Mouse (Mus musculus): ENCODE data around the gene Ulbp1. TPM values are rescaled to one million over a fixed set of nuclear protein-coding genes. Genes with fewer than 3 reads are reported as not detected.
"Not testable (repeated sequence)": the region's sequence is repeated elsewhere in the genome, so short reads cannot be mapped to it uniquely, and the experiment has no call there.

The Ulbp1 gene
- 0.69 and 0.93 TPM in 2 replicates for polyA plus RNA-seq (2012; rRNA removed)

GRCm38 (mm10) chr10:7473197-7473889 is at the start of gene Ulbp1:
TSS of gene Ulbp1 (minus strand) at chr10:7473638.
- 34% methylated on average over 13 of the region's 13 CpGs for WGBS
- no peak for DNase-seq (ENCODE audit: low read depth, low spot score)

GRCm38 (mm10) chr10:7498180-7498579 is 24.7 kb upstream of the Ulbp1 start:
- not testable (repeated sequence) for DNase-seq (ENCODE audit: low read depth, low spot score)
- WGBS, result 26% methylated on average over 1 of the region's 1 CpGs

- DNase-seq (ENCODE audit: low read depth, low spot score), result not testable (repeated sequence)
- 8% methylated on average over 10 of the region's 10 CpGs for WGBS
Measured at GRCm38 (mm10) chr10:7492384-7492783, 18.9 kb upstream of the Ulbp1 start.

- DNase-seq (ENCODE audit: low read depth, low spot score), result no peak
- WGBS, result 55% methylated on average over 4 of the region's 4 CpGs
Measured at GRCm38 (mm10) chr10:7483650-7484049, 10.2 kb upstream of the Ulbp1 start.

- WGBS, result 67% methylated on average over 7 of the region's 13 CpGs
- DNase-seq (ENCODE audit: low read depth, low spot score), result not testable (repeated sequence)
Measured at GRCm38 (mm10) chr10:7474225-7474624, 787 bp upstream of the Ulbp1 start.

GRCm38 (mm10) chr10:7471664-7472063 is 1.8 kb downstream of the Ulbp1 start:
- no peak for DNase-seq (ENCODE audit: low read depth, low spot score)
- WGBS, result 61% methylated on average over 3 of the region's 3 CpGs

GRCm38 (mm10) chr10:7470457-7470856 is 3.0 kb downstream of the Ulbp1 start:
- no peak for DNase-seq (ENCODE audit: low read depth, low spot score)
- 8% methylated on average over 7 of the region's 7 CpGs for WGBS

GRCm38 (mm10) chr10:7469716-7470414 is 3.6 kb downstream of the Ulbp1 start:
- 2% methylated on average over 7 of the region's 7 CpGs for WGBS
- not testable (repeated sequence) for DNase-seq (ENCODE audit: low read depth, low spot score)

GRCm38 (mm10) chr10:7462006-7462405 is 11.4 kb downstream of the Ulbp1 start:
- 58% methylated on average over 3 of the region's 3 CpGs for WGBS
- no peak for DNase-seq (ENCODE audit: low read depth, low spot score)

- no peak for DNase-seq (ENCODE audit: low read depth, low spot score)
- 73% methylated on average over 2 of the region's 2 CpGs for WGBS
Measured at GRCm38 (mm10) chr10:7438928-7439327, 34.5 kb downstream of the Ulbp1 start.

- WGBS, result 15% methylated on average over 55 of the region's 55 CpGs
- DNase-seq (ENCODE audit: low read depth, low spot score), result no peak
Measured at GRCm38 (mm10) chr10:7393143-7394035, 80.0 kb downstream of the Ulbp1 start.

GRCm38 (mm10) chr10:7391935-7392930 is 81.2 kb downstream of the Ulbp1 start:
- no peak for DNase-seq (ENCODE audit: low read depth, low spot score)
- 1% methylated on average over 73 of the region's 73 CpGs for WGBS

GRCm38 (mm10) chr10:7391561-7391934 is 81.9 kb downstream of the Ulbp1 start:
- DNase-seq (ENCODE audit: low read depth, low spot score), result no peak
- under 1% methylated on average over 20 of the region's 20 CpGs for WGBS

GRCm38 (mm10) chr10:7391108-7391507 is 82.3 kb downstream of the Ulbp1 start:
- WGBS, result 2% methylated on average over 31 of the region's 31 CpGs
- DNase-seq (ENCODE audit: low read depth, low spot score), result no peak

Other genes with a start within 250 kb of the Ulbp1 start
- gene Lrp11, start 116.2 kb upstream of the Ulbp1 start, polyA plus RNA-seq (2012; rRNA removed), result 1.7 and 2.4 TPM in 2 replicates
- gene Nup43, start 193.9 kb upstream of the Ulbp1 start, polyA plus RNA-seq (2012; rRNA removed), result 8.4 and 13.5 TPM in 2 replicates
- gene Pcmt1, start 207.5 kb upstream of the Ulbp1 start, polyA plus RNA-seq (2012; rRNA removed), result 17.4 and 19.6 TPM in 2 replicates
- 10.3 and 15.1 TPM in 2 replicates for gene Lats1, start 207.6 kb upstream of the Ulbp1 start, polyA plus RNA-seq (2012; rRNA removed)

Data from large intestine, adult 2 months (tissue).